Mouse (Mus musculus) granulocyte monocyte progenitor cell, adult 5-6 weeks (primary cell): ENCODE data around the gene Taf8. TPM values are rescaled to one million over a fixed set of nuclear protein-coding genes. Genes with fewer than 3 reads are reported as not detected.
"Not testable (repeated sequence)": the region's sequence is repeated elsewhere in the genome, so short reads cannot be mapped to it uniquely, and the experiment has no call there.

Experiments
- ATAC-seq: replicated peaks from 2 replicates; pipeline ENCODE4 v1.8.0; 2016; ENCODE audit warnings: mild to moderate bottlenecking, moderate TSS enrichment, inconsistent platforms; ENCODE audit not compliant: poor library complexity, severe bottlenecking
- total RNA-seq, 2 experiments: library from RNA; stranded (forward) in 1 of 2; stranded (reverse) in 1 of 2; fragments of 200-712, 200-1000 nt in 1 of 2; fragments of >200 nt in 1 of 2; fragmentation: Nextera tagmentation in 1 of 2; gene quantifications; 2 replicates each; pipeline ENCODE4 v1.2.3; 2014 to 2017

The Taf8 gene
- total RNA-seq, 2 experiments from 2014 or later: 13.9 to 34.7 TPM

- ATAC-seq: peak; percentile 79
These were observed 19.6 kb upstream of the Taf8 start for GRCm38 (mm10) chr17:47521551-47522258.

GRCm38 (mm10) chr17:47518205-47518604 is 16.1 kb upstream of the Taf8 start:
- no peak for ATAC-seq

- ATAC-seq: no peak
These were observed 14.1 kb upstream of the Taf8 start for GRCm38 (mm10) chr17:47516232-47516631.

GRCm38 (mm10) chr17:47515180-47515844 is 13.2 kb upstream of the Taf8 start:
- peak; percentile 13 for ATAC-seq

GRCm38 (mm10) chr17:47512956-47513775 is 11.1 kb upstream of the Taf8 start:
- ATAC-seq: no peak

GRCm38 (mm10) chr17:47511111-47512020 is 9.3 kb upstream of the Taf8 start:
- ATAC-seq: peak; percentile 83

- ATAC-seq: peak; percentile 28
These were observed 7.1 kb upstream of the Taf8 start for GRCm38 (mm10) chr17:47509031-47509705.

GRCm38 (mm10) chr17:47508012-47508608 is 6.0 kb upstream of the Taf8 start:
- peak; percentile 72 for ATAC-seq

GRCm38 (mm10) chr17:47507523-47507922 is 5.4 kb upstream of the Taf8 start:
- no peak for ATAC-seq

GRCm38 (mm10) chr17:47506697-47507096 is 4.6 kb upstream of the Taf8 start:
- ATAC-seq: no peak

- no peak for ATAC-seq
These were observed 4.0 kb upstream of the Taf8 start for GRCm38 (mm10) chr17:47506042-47506441.

- ATAC-seq: no peak
These were observed 3.5 kb upstream of the Taf8 start for GRCm38 (mm10) chr17:47505566-47505965.

- ATAC-seq: peak; percentile 44
These were observed 2.9 kb upstream of the Taf8 start, which contains the start of gene Ccnd3 for GRCm38 (mm10) chr17:47504941-47505346. Ccnd3 (plus strand) TSS chr17:47505051.

- no peak for ATAC-seq
These were observed 2.1 kb upstream of the Taf8 start for GRCm38 (mm10) chr17:47504228-47504627.

GRCm38 (mm10) chr17:47503689-47504088 is 1.6 kb upstream of the Taf8 start:
- ATAC-seq: no peak

GRCm38 (mm10) chr17:47502707-47503045 is 584 bp upstream of the Taf8 start:
- ATAC-seq: not testable (repeated sequence)

GRCm38 (mm10) chr17:47501531-47501930 is 561 bp downstream of the Taf8 start:
- ATAC-seq: no peak

GRCm38 (mm10) chr17:47494132-47494531 is 8.0 kb downstream of the Taf8 start:
- ATAC-seq: no peak

GRCm38 (mm10) chr17:47493653-47494052 is 8.4 kb downstream of the Taf8 start:
- no peak for ATAC-seq
